Mouse (Mus musculus): ENCODE measurements around the gene Pcnx. TPM values are rescaled to one million over a fixed set of nuclear protein-coding genes. Genes with fewer than 3 reads are reported as not detected.
A peak's percentile ranks its signal among the peaks of the same experiment; 100 is the strongest.
"Not testable (repeated sequence)": the region's sequence is repeated elsewhere in the genome, so short reads cannot be mapped to it uniquely, and the experiment has no call there.

The Pcnx gene
- total RNA-seq, 2 experiments from 2014 or later = 13.1 to 33.1 TPM

- no peak for ATAC-seq (ENCODE audit: poor library complexity, severe bottlenecking)
Observed at GRCm38 (mm10) chr12:81943331-81944062, 83.7 kb downstream of the Pcnx start.

DNA sequence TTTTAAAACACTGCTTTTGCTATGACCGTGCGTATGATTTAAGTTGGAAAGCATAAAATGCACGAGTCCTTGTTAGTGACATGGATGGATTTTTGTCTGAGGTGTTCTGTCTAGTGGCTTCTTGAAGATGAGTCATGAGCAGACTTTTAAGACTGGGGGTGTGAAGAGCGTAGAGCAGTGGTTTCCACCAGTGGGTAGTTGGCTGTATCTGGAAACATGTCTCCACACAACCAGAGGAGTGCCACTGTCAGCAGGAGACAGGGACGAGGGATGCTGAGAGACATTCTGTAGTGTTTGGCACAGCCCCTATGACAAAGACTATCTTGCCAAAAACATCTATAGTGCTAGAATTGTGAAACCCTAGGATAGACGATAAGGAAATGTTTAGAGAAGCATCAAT, 89.2 kb downstream of the Pcnx start:
- ATAC-seq (ENCODE audit: poor library complexity, severe bottlenecking) = no peak

GRCm38 (mm10) chr12:81950016-81950415, 90.2 kb downstream of the Pcnx start:
- no peak for ATAC-seq (ENCODE audit: poor library complexity, severe bottlenecking)

DNA sequence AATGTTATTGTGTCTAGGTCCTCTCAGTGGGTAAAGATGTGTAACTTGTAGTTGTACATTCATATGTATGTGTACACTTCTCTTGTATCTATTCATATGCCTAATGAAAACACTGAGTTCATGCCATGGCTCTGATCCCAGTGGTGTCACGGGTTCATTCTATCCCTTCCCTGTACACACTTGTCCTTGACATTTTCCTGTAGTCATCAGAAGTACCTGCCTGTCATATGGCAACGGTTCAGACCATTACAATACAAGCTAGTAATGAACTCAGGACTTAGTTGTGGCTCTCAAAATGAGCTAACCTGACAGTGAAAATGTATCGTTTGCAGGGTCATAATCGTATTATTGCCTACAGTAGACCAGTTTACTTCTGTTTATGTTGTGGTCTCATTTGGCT, 98.5 kb downstream of the Pcnx start:
- no peak for ATAC-seq (ENCODE audit: poor library complexity, severe bottlenecking)

- no peak for ATAC-seq (ENCODE audit: poor library complexity, severe bottlenecking)
Observed at GRCm38 (mm10) chr12:81965416-81965815, 105.6 kb downstream of the Pcnx start.

- ATAC-seq (ENCODE audit: poor library complexity, severe bottlenecking) = peak; percentile 83
Observed at GRCm38 (mm10) chr12:81971042-81971883, 111.4 kb downstream of the Pcnx start.

GRCm38 (mm10) chr12:81971884-81972362, 112.1 kb downstream of the Pcnx start:
- peak; percentile 67 for ATAC-seq (ENCODE audit: poor library complexity, severe bottlenecking)

GRCm38 (mm10) chr12:81974806-81975205, 115.0 kb downstream of the Pcnx start:
- ATAC-seq (ENCODE audit: poor library complexity, severe bottlenecking) = no peak

- no peak for ATAC-seq (ENCODE audit: poor library complexity, severe bottlenecking)
Observed at GRCm38 (mm10) chr12:81977346-81977745, 117.5 kb downstream of the Pcnx start.

DNA sequence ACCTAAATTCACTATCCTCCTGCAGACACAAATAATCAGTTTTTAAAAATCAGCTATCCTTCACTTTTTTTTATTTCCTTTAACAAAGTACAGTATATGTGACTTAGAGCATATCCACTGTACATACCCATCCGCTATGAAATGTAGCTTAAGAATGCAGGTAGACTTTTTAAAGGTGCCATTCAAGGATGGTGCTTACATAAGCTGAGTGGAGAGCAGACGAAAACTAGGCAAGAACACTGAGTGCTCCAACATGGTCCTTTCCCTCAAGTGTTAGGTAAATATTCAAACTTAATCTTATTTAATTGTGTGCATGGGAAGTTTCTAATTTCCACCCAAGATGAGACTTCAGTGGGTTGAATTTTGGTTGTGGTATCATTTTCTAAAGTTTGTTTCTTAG, 119.5 kb downstream of the Pcnx start:
- ATAC-seq (ENCODE audit: poor library complexity, severe bottlenecking) = no peak

DNA sequence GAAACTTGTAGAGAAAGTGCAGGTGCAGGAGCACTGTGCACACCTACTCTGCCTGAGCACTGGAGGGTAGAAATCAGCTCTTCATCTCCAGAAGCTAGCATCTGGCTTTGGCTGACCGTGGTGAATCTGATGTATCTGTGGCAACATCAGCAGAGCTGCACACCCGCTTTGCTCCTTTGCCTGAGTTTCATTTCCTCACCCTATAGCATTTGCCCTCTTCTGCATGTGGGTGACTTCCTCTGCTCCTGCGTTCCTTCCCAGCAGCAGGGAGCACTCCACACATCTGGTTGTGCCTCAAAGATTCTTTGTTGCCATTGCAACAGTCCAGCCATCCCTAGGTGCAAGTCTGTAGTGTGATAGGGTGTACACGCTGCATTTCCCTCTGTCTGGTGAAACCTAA, 132.3 kb downstream of the Pcnx start:
- ATAC-seq (ENCODE audit: poor library complexity, severe bottlenecking) = peak; percentile 79

- ATAC-seq (ENCODE audit: poor library complexity, severe bottlenecking) = no peak
Observed at GRCm38 (mm10) chr12:81992996-81993395, 133.2 kb downstream of the Pcnx start.

GRCm38 (mm10) chr12:81994911-81995667, 135.3 kb downstream of the Pcnx start:
- ATAC-seq (ENCODE audit: poor library complexity, severe bottlenecking) = no peak

DNA sequence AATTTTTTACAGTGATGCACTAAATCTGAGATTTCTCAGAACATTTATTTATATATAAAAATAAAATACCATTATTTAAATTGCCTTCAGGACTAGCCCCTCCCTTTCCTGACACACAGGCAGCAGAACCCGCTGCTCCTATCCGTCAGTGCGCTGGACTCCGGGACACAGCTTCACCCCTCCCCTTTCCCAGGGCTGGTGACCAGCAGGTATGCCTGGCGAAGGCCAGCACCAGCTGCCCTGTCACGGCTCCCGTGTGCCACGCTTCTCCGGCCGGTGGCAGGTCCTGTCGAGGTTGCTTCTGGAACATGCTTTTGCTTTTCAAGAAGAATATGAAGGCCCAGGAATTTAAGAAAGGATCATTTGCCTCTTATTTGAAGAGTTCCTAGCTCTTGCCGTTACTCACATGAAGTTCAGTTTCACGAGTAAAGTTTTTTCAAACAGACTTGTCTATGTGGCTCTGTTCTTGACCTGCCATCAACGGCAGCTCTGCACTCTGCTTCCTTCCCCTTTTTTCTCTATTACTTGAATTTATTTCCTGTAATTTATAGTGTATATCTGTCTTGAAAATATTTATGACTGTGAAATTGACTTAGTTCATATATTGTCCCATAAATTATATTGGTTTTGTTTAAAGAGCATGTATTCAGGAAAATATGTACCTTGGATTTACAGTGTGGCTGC, 137.0 kb downstream of the Pcnx start:
- no peak for ATAC-seq (ENCODE audit: poor library complexity, severe bottlenecking)

DNA sequence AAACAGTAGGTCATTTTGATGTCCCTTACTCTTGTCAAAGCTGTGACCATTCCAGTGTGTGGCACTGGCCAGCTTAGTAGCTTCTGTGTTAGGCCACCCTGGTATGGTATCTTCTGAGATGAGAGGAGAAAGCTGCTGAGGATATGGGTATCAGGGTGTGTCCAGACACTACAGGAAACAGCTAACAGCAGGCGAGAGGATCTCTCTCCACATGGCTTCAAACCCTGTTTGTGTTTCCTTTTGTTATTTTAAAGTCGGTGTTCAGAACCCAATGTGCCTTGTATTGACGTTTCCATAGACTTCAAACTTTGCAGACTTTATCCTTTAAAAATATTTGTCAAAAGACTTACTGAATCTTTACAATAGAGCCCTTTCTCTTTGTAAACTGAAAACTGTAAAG, 137.7 kb downstream of the Pcnx start:
- ATAC-seq (ENCODE audit: poor library complexity, severe bottlenecking) = no peak

- peak; percentile 59 for ATAC-seq (ENCODE audit: poor library complexity, severe bottlenecking)
Observed at GRCm38 (mm10) chr12:82002697-82003096, 142.9 kb downstream of the Pcnx start.

- ATAC-seq (ENCODE audit: poor library complexity, severe bottlenecking) = not testable (repeated sequence)
Observed at GRCm38 (mm10) chr12:82025901-82026633, 166.2 kb downstream of the Pcnx start.

DNA sequence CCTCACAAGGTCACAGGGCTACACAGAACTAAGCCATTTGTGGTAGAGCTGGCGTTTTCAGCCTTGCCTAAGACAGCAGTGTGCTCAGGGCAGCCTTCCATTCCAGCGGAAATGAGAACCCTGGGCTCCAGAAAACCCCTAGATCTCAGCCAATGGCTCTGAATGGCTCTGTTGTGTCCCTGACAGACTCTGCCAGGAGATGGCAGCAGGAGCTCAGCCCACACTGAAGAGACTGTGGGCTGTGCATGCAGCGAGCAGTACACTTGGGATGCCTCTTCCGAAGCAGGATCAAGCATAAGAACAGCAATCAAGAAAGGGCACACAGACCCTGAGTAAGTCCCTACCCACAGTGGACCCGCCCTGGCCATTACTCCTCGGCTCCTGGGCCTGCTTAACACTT, 173.7 kb downstream of the Pcnx start:
- peak; percentile 70 for ATAC-seq (ENCODE audit: poor library complexity, severe bottlenecking)

GRCm38 (mm10) chr12:82033973-82034372, 174.2 kb downstream of the Pcnx start:
- ATAC-seq (ENCODE audit: poor library complexity, severe bottlenecking) = not testable (repeated sequence)

GRCm38 (mm10) chr12:82044078-82044477, 184.3 kb downstream of the Pcnx start:
- not testable (repeated sequence) for ATAC-seq (ENCODE audit: poor library complexity, severe bottlenecking)
